Comparison of ENCODE assay signal across 12 mouse cellular contexts in the genomic region with DNA sequence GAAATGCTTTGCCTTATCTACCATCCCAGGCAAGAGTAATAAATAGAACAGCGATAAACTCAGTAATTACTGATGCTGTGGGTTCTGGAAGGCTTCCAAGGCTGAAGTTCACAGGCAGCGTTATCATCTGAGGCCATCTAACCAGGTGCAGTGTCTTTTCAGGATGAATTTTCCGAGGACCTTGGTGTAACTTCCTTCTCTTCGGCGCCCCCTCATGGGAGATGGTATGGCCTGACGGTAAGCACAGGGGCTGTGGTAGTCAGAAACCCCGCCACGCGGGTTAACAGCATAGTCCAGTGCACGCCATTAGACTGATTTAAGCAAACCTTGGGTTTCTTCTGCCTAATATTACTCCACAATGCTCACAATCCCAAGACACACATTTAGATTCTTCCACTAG.
DNase-seq lines count a peak whose midpoint lies in the region; ATAC-seq and TF ChIP-seq lines count a peak whose summit lies in the region.
"Had no signal": no experiment of that assay in that cellular context is flagged by ENCODE, and none has a peak within 500 bp of the region (broad histone marks: within the 10 kb centered on the region; RNA-seq: fewer than 3 reads in every experiment).

No protein-coding gene starts in this region.

- H3K36me3 ChIP-seq in kidney, adult 2 months (ENCODE audit: control insufficient read depth, insufficient read depth, low read length): no peaks in the 10 kb centered on the region
- no peaks in the 10 kb centered on the region for H3K36me3 ChIP-seq in ES-E14 (ENCODE audit: control insufficient read depth, insufficient read depth, low read length, poor library complexity, severe bottlenecking)
- H3K36me3 ChIP-seq in thymus, adult 2 months (ENCODE audit: control insufficient read depth, insufficient read depth, low read length): no peaks in the 10 kb centered on the region
- H3K36me3 ChIP-seq in forebrain, embryonic 14.5 days (ENCODE audit: control insufficient read depth, insufficient read depth, low read length): no peaks in the 10 kb centered on the region
- H3K36me3 ChIP-seq: liver, embryonic 13.5 days; midbrain, embryonic 15.5 days had no signal

- peak; percentile 17 to 19 for DNase-seq in cerebellum, postnatal 10 days
- no peak for DNase-seq in cerebellum, adult 9-11 months
- DNase-seq in kidney, postnatal 4 days: peak; percentile 11 to 18
- no peak for DNase-seq in kidney, adult 2 months
- DNase-seq in ES-E14 (ENCODE audit: low read depth, low spot score): peak; percentile 26
- DNase-seq in thymus, adult 2 months: peak; percentile 32
- no peak for DNase-seq in forebrain, embryonic 14.5 days (ENCODE audit: low spot score)
- DNase-seq in left cerebral cortex, postnatal 36 days (ENCODE audit: low spot score in 2 of 2): no peak
- DNase-seq: liver, embryonic 13.5 days; lung, postnatal 4 days had no signal

- no peaks in the 10 kb centered on the region for H3K4me1 ChIP-seq in kidney, adult 2 months (ENCODE audit: control insufficient read depth, insufficient read depth, low read length)
- no peaks in the 10 kb centered on the region for H3K4me1 ChIP-seq in ES-E14 (ENCODE audit: control insufficient read depth in 2 of 2, insufficient read depth in 2 of 2, low read length in 2 of 2, poor library complexity in 1 of 2)
- H3K4me1 ChIP-seq in thymus, adult 2 months (replicated peaks; ENCODE audit: control insufficient read depth, insufficient read depth, low read length): no peaks in the 10 kb centered on the region
- no peaks in the 10 kb centered on the region for H3K4me1 ChIP-seq in forebrain, embryonic 14.5 days (ENCODE audit: control insufficient read depth, insufficient read depth, low read length)
- H3K4me1 ChIP-seq: liver, embryonic 13.5 days; midbrain, embryonic 15.5 days had no signal

- H3K9ac ChIP-seq in ES-E14 (ENCODE audit: insufficient read depth, low read depth, low read length, poor library complexity, severe bottlenecking): no peak overlapping the region
- H3K9ac ChIP-seq in forebrain, embryonic 14.5 days (ENCODE audit: low read length): no peak overlapping the region
- H3K9ac ChIP-seq: liver, embryonic 13.5 days; midbrain, embryonic 15.5 days had no signal

- no peaks in the 10 kb centered on the region for H3K9me3 ChIP-seq in ES-E14 (ENCODE audit: control insufficient read depth, insufficient read depth, low read depth, low read length)
- H3K9me3 ChIP-seq in forebrain, embryonic 14.5 days (replicated peaks; ENCODE audit: control insufficient read depth, low read length): no peaks in the 10 kb centered on the region
- H3K9me3 ChIP-seq: liver, embryonic 13.5 days; midbrain, embryonic 15.5 days had no signal

- H3K27me3 ChIP-seq in kidney, adult 2 months (replicated peaks; ENCODE audit: control insufficient read depth, insufficient read depth, low read length): no peaks in the 10 kb centered on the region
- no peaks in the 10 kb centered on the region for H3K27me3 ChIP-seq in thymus, adult 2 months (ENCODE audit: control insufficient read depth, insufficient read depth, low read length)
- H3K27me3 ChIP-seq in forebrain, embryonic 14.5 days (replicated peaks; ENCODE audit: control insufficient read depth, insufficient read depth, low read length): no peaks in the 10 kb centered on the region
- H3K27me3 ChIP-seq: liver, embryonic 13.5 days; midbrain, embryonic 15.5 days had no signal

- H3K4me3 ChIP-seq in kidney, adult 2 months (ENCODE audit: insufficient read depth, low read depth, low read length): no peak overlapping the region
- H3K4me3 ChIP-seq in ES-E14 (ENCODE audit: insufficient read depth in 1 of 2, low read depth in 1 of 2, low read length in 2 of 2, poor library complexity in 1 of 2, severe bottlenecking in 1 of 2): no peak overlapping the region
- no peak overlapping the region for H3K4me3 ChIP-seq in thymus, adult 2 months (ENCODE audit: control insufficient read depth, insufficient read depth, low read length)
- H3K4me3 ChIP-seq in forebrain, embryonic 14.5 days (ENCODE audit: low read depth, low read length): no peak overlapping the region
- H3K4me3 ChIP-seq: liver, embryonic 13.5 days; midbrain, embryonic 15.5 days had no signal

- TF ChIP-seq CTCF in kidney, adult 2 months (conservative IDR thresholded peaks at IDR 0.05; ENCODE audit: insufficient read depth, insufficient read length, low read depth, low read length): no peak
- TF ChIP-seq CTCF in thymus, adult 2 months (IDR thresholded peaks at IDR 0.05; ENCODE audit: borderline replicate concordance, control insufficient read depth, extremely low read depth, insufficient read depth, low read length, poor library complexity): no peak

- no peak overlapping the region for H3K27ac ChIP-seq in kidney, adult 2 months (ENCODE audit: insufficient read depth, low read depth, low read length)
- H3K27ac ChIP-seq in ES-E14 (ENCODE audit: insufficient read depth, low read depth, low read length, poor library complexity, severe bottlenecking): no peak overlapping the region
- H3K27ac ChIP-seq in thymus, adult 2 months (ENCODE audit: control insufficient read depth, insufficient read depth, low read length): no peak overlapping the region
- H3K27ac ChIP-seq in forebrain, embryonic 14.5 days (ENCODE audit: low read depth, low read length): no peak overlapping the region
- H3K27ac ChIP-seq: hindbrain, postnatal 0 days; liver, embryonic 13.5 days; midbrain, embryonic 15.5 days had no signal

- H3K4me2 ChIP-seq in forebrain, embryonic 14.5 days (ENCODE audit: low read length): no peak overlapping the region
- H3K4me2 ChIP-seq: liver, embryonic 13.5 days; midbrain, embryonic 15.5 days had no signal

- TF ChIP-seq POLR2A in kidney, adult 2 months (IDR thresholded peaks at IDR 0.05; ENCODE audit: low read depth, low read length): no peak
- TF ChIP-seq POLR2A in thymus, adult 2 months (IDR thresholded peaks at IDR 0.05; ENCODE audit: control insufficient read depth, extremely low read depth, insufficient read depth, low read length, poor library complexity): no peak

- intact Hi-C loops in left cerebral cortex, postnatal 36 days (cut with DNase I): no loop called here

- 66% methylated on average over 10 of the region's 10 CpGs for WGBS in kidney, adult 2 months
- 67% methylated on average over 10 of the region's 10 CpGs for WGBS in thymus, adult 2 months
- 70% methylated on average over 10 of the region's 10 CpGs for WGBS in forebrain, embryonic 14.5 days

- ATAC-seq in forebrain, embryonic 14.5 days: no peak
- ATAC-seq: hindbrain, postnatal 0 days; midbrain, embryonic 15.5 days had no signal

- in situ Hi-C loops in ES-E14 (cut with MboI; ENCODE audit: low sequenced_read_pairs in 2 of 2, unreplicated experiment in 2 of 2): no loop called here

TF ChIP-seq in ES-E14, 5 proteins besides CTCF, POLR2A, EP300 and RAD21:
- TF ChIP-seq MAFK (IDR thresholded peaks at IDR 0.05; ENCODE audit: insufficient read depth, low read depth, low read length): no peak
- TF ChIP-seq HCFC1 (IDR thresholded peaks at IDR 0.05; ENCODE audit: borderline replicate concordance, insufficient read depth, low read length): no peak
- no peak for TF ChIP-seq CHD2 (IDR thresholded peaks at IDR 0.05; ENCODE audit: low read depth, low read length)
- TF ChIP-seq ZC3H11A (IDR thresholded peaks at IDR 0.05; ENCODE audit: borderline replicate concordance, low read depth, low read length): no peak
- no peak for TF ChIP-seq ZNF384 (IDR thresholded peaks at IDR 0.05; ENCODE audit: low read depth, low read length)

Comparison
In these comparisons a context has a peak if more than half of its experiments do, and no peak if none do; other contexts are left out.
1. DNase-seq: peak in cerebellum, postnatal 10 days (2 of 2), kidney, postnatal 4 days (2 of 2), ES-E14 (single experiment) and thymus, adult 2 months (single experiment); none in cerebellum, adult 9-11 months (single experiment), kidney, adult 2 months (single experiment), forebrain, embryonic 14.5 days (single experiment) and left cerebral cortex, postnatal 36 days (0 of 2).